Mouse (Mus musculus): ENCODE measurements around the gene Slc38a9. TPM values are rescaled to one million over a fixed set of nuclear protein-coding genes. Genes with fewer than 3 reads are reported as not detected.

The Slc38a9 gene
- polyA plus RNA-seq, 1 experiment from 2014 or later = 18.4 TPM

DNA sequence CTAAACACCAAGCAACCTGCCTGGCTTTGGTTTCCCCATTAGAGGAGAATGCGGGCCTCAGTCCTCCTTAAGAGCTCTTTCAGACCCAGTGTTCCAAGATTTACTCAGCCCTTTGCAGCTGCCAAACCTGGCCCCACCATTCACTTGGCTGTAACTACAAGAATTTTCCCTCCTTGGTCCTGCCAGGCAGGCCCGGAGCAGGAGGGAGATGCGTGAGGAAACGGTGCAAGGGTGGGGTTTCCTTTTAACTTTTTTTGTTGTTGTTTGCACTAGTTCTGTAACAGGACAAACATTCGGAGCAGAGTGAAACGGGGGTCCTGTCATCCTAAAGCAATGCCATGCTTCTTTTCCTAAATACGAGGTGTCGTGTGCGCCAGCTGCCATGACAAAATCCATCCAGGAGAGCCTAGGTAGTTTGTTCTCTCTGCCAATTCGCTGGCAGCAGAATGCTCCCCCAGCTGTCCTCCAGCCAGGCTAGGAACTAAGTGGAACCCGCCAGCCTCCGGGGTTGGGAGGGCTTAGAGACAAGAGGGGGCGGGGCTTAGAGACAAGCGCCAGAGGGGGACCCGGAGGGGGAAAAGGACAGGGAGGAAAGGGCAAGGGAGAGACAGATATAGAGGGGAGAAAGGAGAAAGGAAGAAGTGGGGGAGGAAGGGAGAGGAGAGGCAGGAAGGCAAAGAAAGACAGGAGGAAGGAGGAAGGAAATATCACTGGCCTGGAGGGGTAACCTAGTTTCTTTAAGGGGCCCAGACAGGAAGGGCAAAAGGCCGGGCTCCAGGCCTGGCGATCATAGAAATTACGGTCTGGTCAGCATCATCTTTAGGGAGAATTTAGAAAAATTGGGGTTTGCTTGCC lies 91.1 kb downstream of the Slc38a9 start:
- peak overlapping the region; percentile 44 for H3K4me2 ChIP-seq (replicated peaks; ENCODE audit: low read depth, low read length)
- ATAC-seq (ENCODE audit: low FRiP score, low TSS enrichment) = peak; percentile 85
- H3K36me3 ChIP-seq (ENCODE audit: insufficient read depth, low read length) = no peaks in the 10 kb centered on the region
- H3K9me3 ChIP-seq (ENCODE audit: low read length) = no peaks in the 10 kb centered on the region
- WGBS = 26% methylated on average over 18 of the region's 18 CpGs
- peak overlapping the region; percentile 52 for H3K9ac ChIP-seq (replicated peaks; ENCODE audit: low read length)
- H3K4me1 ChIP-seq (ENCODE audit: insufficient read depth, low read length) = peaks cover 26% of the 10 kb centered on the region
- peak overlapping the region; percentile 16 for H3K4me3 ChIP-seq (ENCODE audit: low read length)
- H3K27ac ChIP-seq (ENCODE audit: low read length) = peak overlapping the region; percentile 73
- H3K27me3 ChIP-seq (ENCODE audit: insufficient read depth, low read length) = no peaks in the 10 kb centered on the region

- H3K9me3 ChIP-seq (ENCODE audit: low read length) = no peaks in the 10 kb centered on the region
- no peaks in the 10 kb centered on the region for H3K36me3 ChIP-seq (ENCODE audit: insufficient read depth, low read length)
- peak overlapping the region; percentile 73 for H3K27ac ChIP-seq (ENCODE audit: low read length)
- H3K4me1 ChIP-seq (ENCODE audit: insufficient read depth, low read length) = peaks cover 26% of the 10 kb centered on the region
- 0 out of 2 replicates have a peak overlapping the region, but pooled peaks have one; percentile 44 for H3K4me2 ChIP-seq (replicated peaks; ENCODE audit: low read depth, low read length)
- ATAC-seq (ENCODE audit: low FRiP score, low TSS enrichment) = no peak
- 57% methylated on average over 11 of the region's 11 CpGs for WGBS
- H3K9ac ChIP-seq (replicated peaks; ENCODE audit: low read length) = no peak overlapping the region
- H3K4me3 ChIP-seq (ENCODE audit: low read length) = no peak overlapping the region
- H3K27me3 ChIP-seq (ENCODE audit: insufficient read depth, low read length) = no peaks in the 10 kb centered on the region
These were observed 91.9 kb downstream of the Slc38a9 start for GRCm38 (mm10) chr13:112752309-112752975.

GRCm38 (mm10) chr13:112753522-112753921 lies 93.0 kb downstream of the Slc38a9 start:
- no peak overlapping the region for H3K9ac ChIP-seq (replicated peaks; ENCODE audit: low read length)
- H3K4me1 ChIP-seq (ENCODE audit: insufficient read depth, low read length) = peaks cover 26% of the 10 kb centered on the region
- no peaks in the 10 kb centered on the region for H3K27me3 ChIP-seq (ENCODE audit: insufficient read depth, low read length)
- no peaks in the 10 kb centered on the region for H3K9me3 ChIP-seq (ENCODE audit: low read length)
- peak overlapping the region; percentile 73; the same call in 1 of the 2 replicates for H3K27ac ChIP-seq (ENCODE audit: low read length)
- ATAC-seq (ENCODE audit: low FRiP score, low TSS enrichment) = peak; percentile 67
- WGBS = 78% methylated on average over 9 of the region's 9 CpGs
- H3K4me3 ChIP-seq (ENCODE audit: low read length) = no peak overlapping the region
- H3K4me2 ChIP-seq (replicated peaks; ENCODE audit: low read depth, low read length) = no peak overlapping the region
- no peaks in the 10 kb centered on the region for H3K36me3 ChIP-seq (ENCODE audit: insufficient read depth, low read length)

DNA sequence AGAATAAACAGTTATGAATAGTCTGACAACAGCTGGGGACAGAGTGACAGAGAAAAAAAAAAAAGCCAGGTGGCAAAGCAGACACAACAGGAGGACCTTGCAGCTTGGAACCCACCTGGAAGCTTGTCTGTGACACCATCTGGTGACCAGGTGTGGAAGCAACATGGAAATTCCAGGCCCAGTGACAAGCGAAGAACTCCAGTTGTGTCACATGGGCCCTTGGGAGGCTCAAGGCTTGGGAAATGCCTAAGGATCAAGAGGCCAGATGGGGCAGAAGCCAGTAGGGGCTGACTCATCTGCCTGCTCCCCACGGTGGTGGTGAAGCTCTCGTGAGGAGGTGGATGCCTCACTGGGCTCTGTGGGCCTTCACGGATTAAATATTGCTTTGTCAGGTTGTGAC lies 94.3 kb downstream of the Slc38a9 start:
- Histone ChIP-seq H3K4me1 (ENCODE audit: insufficient read depth, low read length) (peaks cover 26% of the 10 kb centered on the region), H3K4me3 (ENCODE audit: low read length) (no peak overlapping the region), H3K9ac (replicated peaks; ENCODE audit: low read length) (no peak overlapping the region), H3K36me3 (ENCODE audit: insufficient read depth, low read length) (no peaks in the 10 kb centered on the region), H3K4me2 (replicated peaks; ENCODE audit: low read depth, low read length) (no peak overlapping the region), H3K9me3 (ENCODE audit: low read length) (no peaks in the 10 kb centered on the region), H3K27ac (ENCODE audit: low read length) (0 out of 2 replicates have a peak overlapping the region, but pooled peaks have one; percentile 15), H3K27me3 (ENCODE audit: insufficient read depth, low read length) (no peaks in the 10 kb centered on the region)
- WGBS = 61% methylated on average over 4 of the region's 4 CpGs
- no peak for ATAC-seq (ENCODE audit: low FRiP score, low TSS enrichment)

- no peaks in the 10 kb centered on the region for H3K9me3 ChIP-seq (ENCODE audit: low read length)
- no peak overlapping the region for H3K4me2 ChIP-seq (replicated peaks; ENCODE audit: low read depth, low read length)
- ATAC-seq (ENCODE audit: low FRiP score, low TSS enrichment) = no peak
- peak overlapping the region; percentile 71; the same call in 1 of the 2 replicates for H3K27ac ChIP-seq (ENCODE audit: low read length)
- peaks cover 30% of the 10 kb centered on the region for H3K4me1 ChIP-seq (ENCODE audit: insufficient read depth, low read length)
- H3K27me3 ChIP-seq (ENCODE audit: insufficient read depth, low read length) = no peaks in the 10 kb centered on the region
- no peaks in the 10 kb centered on the region for H3K36me3 ChIP-seq (ENCODE audit: insufficient read depth, low read length)
- 55% methylated on average over 11 of the region's 11 CpGs for WGBS
- peak overlapping the region; percentile 45; the same call in 1 of the 2 replicates for H3K9ac ChIP-seq (replicated peaks; ENCODE audit: low read length)
- H3K4me3 ChIP-seq (ENCODE audit: low read length) = no peak overlapping the region
These were observed 95.0 kb downstream of the Slc38a9 start for GRCm38 (mm10) chr13:112755507-112756010.

- ATAC-seq (ENCODE audit: low FRiP score, low TSS enrichment) = no peak
- H3K36me3 ChIP-seq (ENCODE audit: insufficient read depth, low read length) = no peaks in the 10 kb centered on the region
- no peak overlapping the region for H3K27ac ChIP-seq (ENCODE audit: low read length)
- WGBS = 84% methylated on average over 9 of the region's 9 CpGs
- H3K4me2 ChIP-seq (replicated peaks; ENCODE audit: low read depth, low read length) = no peak overlapping the region
- no peak overlapping the region for H3K9ac ChIP-seq (replicated peaks; ENCODE audit: low read length)
- peaks cover 16% of the 10 kb centered on the region for H3K4me1 ChIP-seq (ENCODE audit: insufficient read depth, low read length)
- no peaks in the 10 kb centered on the region for H3K9me3 ChIP-seq (ENCODE audit: low read length)
- H3K4me3 ChIP-seq (ENCODE audit: low read length) = no peak overlapping the region
- H3K27me3 ChIP-seq (ENCODE audit: insufficient read depth, low read length) = no peaks in the 10 kb centered on the region
These were observed 96.8 kb downstream of the Slc38a9 start for GRCm38 (mm10) chr13:112757395-112757794.

- Histone ChIP-seq H3K27ac (ENCODE audit: low read length) (no peak overlapping the region), H3K9me3 (ENCODE audit: low read length) (no peaks in the 10 kb centered on the region), H3K4me1 (ENCODE audit: insufficient read depth, low read length) (peaks cover 20% of the 10 kb centered on the region), H3K36me3 (ENCODE audit: insufficient read depth, low read length) (no peaks in the 10 kb centered on the region), H3K9ac (replicated peaks; ENCODE audit: low read length) (no peak overlapping the region), H3K4me2 (replicated peaks; ENCODE audit: low read depth, low read length) (no peak overlapping the region), H3K4me3 (ENCODE audit: low read length) (no peak overlapping the region), H3K27me3 (ENCODE audit: insufficient read depth, low read length) (no peaks in the 10 kb centered on the region)
- no peak for ATAC-seq (ENCODE audit: low FRiP score, low TSS enrichment)
- WGBS = 74% methylated on average over 6 of the region's 6 CpGs
These were observed 98.1 kb downstream of the Slc38a9 start for GRCm38 (mm10) chr13:112758546-112759090.

GRCm38 (mm10) chr13:112759364-112759763 lies 98.8 kb downstream of the Slc38a9 start:
- no peak for ATAC-seq (ENCODE audit: low FRiP score, low TSS enrichment)
- Histone ChIP-seq H3K36me3 (ENCODE audit: insufficient read depth, low read length) (no peaks in the 10 kb centered on the region), H3K9me3 (ENCODE audit: low read length) (no peaks in the 10 kb centered on the region), H3K27me3 (ENCODE audit: insufficient read depth, low read length) (no peaks in the 10 kb centered on the region), H3K9ac (replicated peaks; ENCODE audit: low read length) (no peak overlapping the region), H3K27ac (ENCODE audit: low read length) (no peak overlapping the region), H3K4me3 (ENCODE audit: low read length) (no peak overlapping the region), H3K4me2 (replicated peaks; ENCODE audit: low read depth, low read length) (no peak overlapping the region), H3K4me1 (ENCODE audit: insufficient read depth, low read length) (peaks cover 27% of the 10 kb centered on the region)
- WGBS = 79% methylated on average over 9 of the region's 9 CpGs

- Histone ChIP-seq H3K9ac (replicated peaks; ENCODE audit: low read length) (no peak overlapping the region), H3K27ac (ENCODE audit: low read length) (no peak overlapping the region), H3K36me3 (ENCODE audit: insufficient read depth, low read length) (no peaks in the 10 kb centered on the region), H3K4me3 (ENCODE audit: low read length) (no peak overlapping the region), H3K27me3 (ENCODE audit: insufficient read depth, low read length) (no peaks in the 10 kb centered on the region), H3K4me1 (ENCODE audit: insufficient read depth, low read length) (peaks cover 29% of the 10 kb centered on the region), H3K9me3 (ENCODE audit: low read length) (no peaks in the 10 kb centered on the region), H3K4me2 (replicated peaks; ENCODE audit: low read depth, low read length) (no peak overlapping the region)
- ATAC-seq (ENCODE audit: low FRiP score, low TSS enrichment) = no peak; the same call in 1 of the 2 replicates
- WGBS = 71% methylated on average over 15 of the region's 15 CpGs
These were observed 99.4 kb downstream of the Slc38a9 start for GRCm38 (mm10) chr13:112759777-112760537.

Measured in kidney, embryonic 16.5 days (tissue).